Comparison of ENCODE assay signal across 14 mouse cellular contexts in genomic region chr15:25876601-25877161, GRCm38 (mm10). TPM values are rescaled to one million over a fixed set of nuclear protein-coding genes. Genes with fewer than 3 reads are reported as not detected.
DNase-seq lines count a peak whose midpoint lies in the region; ATAC-seq lines count a peak whose summit lies in the region.
"Had no signal": no experiment of that assay in that cellular context is flagged by ENCODE, and none has a peak within 500 bp of the region (broad histone marks: within the 10 kb centered on the region; RNA-seq: fewer than 3 reads in every experiment).

No protein-coding gene starts in this region.

- no peak overlapping the region for H3K27ac ChIP-seq in neural tube, embryonic 13.5 days (replicated peaks)
- no peak overlapping the region for H3K27ac ChIP-seq in neural tube, embryonic 15.5 days (replicated peaks)
- H3K27ac ChIP-seq: embryonic facial prominence, embryonic 15.5 days; liver, embryonic 13.5 days had no signal

- peak; percentile 34; the same call in 1 of the 2 replicates for ATAC-seq in neural tube, embryonic 13.5 days (ENCODE audit: low read depth)
- no peak for ATAC-seq in neural tube, embryonic 15.5 days (ENCODE audit: low FRiP score)

- no peak overlapping the region for H3K9ac ChIP-seq in neural tube, embryonic 13.5 days
- H3K9ac ChIP-seq in neural tube, embryonic 15.5 days (replicated peaks): no peak overlapping the region
- H3K9ac ChIP-seq: embryonic facial prominence, embryonic 15.5 days; liver, embryonic 13.5 days had no signal

- no peak overlapping the region for H3K4me3 ChIP-seq in neural tube, embryonic 13.5 days
- no peak overlapping the region for H3K4me3 ChIP-seq in neural tube, embryonic 15.5 days (replicated peaks)
- H3K4me3 ChIP-seq: embryonic facial prominence, embryonic 15.5 days; liver, embryonic 13.5 days had no signal

- intact Hi-C loops in heart, postnatal 36 days (cut with DNase I): no loop called here
- intact Hi-C loops in left cerebral cortex, postnatal 25 days (cut with DNase I): no loop called here

- H3K36me3 ChIP-seq in neural tube, embryonic 13.5 days: no peaks in the 10 kb centered on the region
- no peaks in the 10 kb centered on the region for H3K36me3 ChIP-seq in neural tube, embryonic 15.5 days
- H3K36me3 ChIP-seq: embryonic facial prominence, embryonic 15.5 days; liver, embryonic 13.5 days had no signal

- WGBS in neural tube, embryonic 13.5 days: 55% methylated on average over 15 of the region's 15 CpGs
- WGBS in neural tube, embryonic 15.5 days: 66% methylated on average over 15 of the region's 15 CpGs

- no peaks in the 10 kb centered on the region for H3K9me3 ChIP-seq in neural tube, embryonic 13.5 days
- no peaks in the 10 kb centered on the region for H3K9me3 ChIP-seq in neural tube, embryonic 15.5 days (replicated peaks)
- H3K9me3 ChIP-seq: embryonic facial prominence, embryonic 15.5 days; liver, embryonic 13.5 days had no signal

- peaks cover 18% of the 10 kb centered on the region for H3K4me1 ChIP-seq in neural tube, embryonic 13.5 days (replicated peaks)
- peaks cover 9% of the 10 kb centered on the region for H3K4me1 ChIP-seq in neural tube, embryonic 15.5 days
- H3K4me1 ChIP-seq: liver, embryonic 13.5 days had no signal

- H3K27me3 ChIP-seq in neural tube, embryonic 13.5 days: no peaks in the 10 kb centered on the region
- H3K27me3 ChIP-seq in neural tube, embryonic 15.5 days (replicated peaks): no peaks in the 10 kb centered on the region
- H3K27me3 ChIP-seq: embryonic facial prominence, embryonic 15.5 days; liver, embryonic 13.5 days had no signal

- peak; percentile 73 for DNase-seq in heart, adult 11 months
- DNase-seq in heart, postnatal 36 days: no peak
- DNase-seq in kidney, postnatal 4 days: peak; percentile 69 to 82
- no peak for DNase-seq in layer of hippocampus, adult 9-11 months
- no peak for DNase-seq in adrenal gland, adult 8-10 months
- DNase-seq in left cerebral cortex, postnatal 25 days (ENCODE audit: low spot score in 2 of 2): no peak
- DNase-seq: cerebellum, postnatal 25 days; layer of hippocampus, postnatal 36 days; liver, embryonic 13.5 days; midbrain, embryonic 14.5 days; thymus, postnatal 14 days had no signal

- no peak overlapping the region for H3K4me2 ChIP-seq in neural tube, embryonic 13.5 days
- no peak overlapping the region for H3K4me2 ChIP-seq in neural tube, embryonic 15.5 days
- H3K4me2 ChIP-seq: embryonic facial prominence, embryonic 15.5 days; liver, embryonic 13.5 days had no signal

RNA-seq across cellular contexts. Expression of gene Retreg1, which starts 33.7 kb away (rescaled TPM):
- 100 to 1,000 TPM; 319 to 364 TPM for total RNA-seq in heart, postnatal 36 days (2021)
- 9.0 and 11.3 TPM in 2 replicates for polyA plus RNA-seq in neural tube, embryonic 13.5 days (2015; fragmentation: Nextera tagmentation; extraction: Ambion mirVana)
- 15.8 and 16.2 TPM in 2 replicates for polyA plus RNA-seq in neural tube, embryonic 15.5 days (2015; fragmentation: Nextera tagmentation; extraction: Ambion mirVana)
- total RNA-seq in adrenal gland, adult 8-10 months (2022): 10 to 100 TPM; 39.4 to 99.3 (median 45.7) TPM
- 10 to 100 TPM; 34.1 to 34.3 TPM for total RNA-seq in left cerebral cortex, postnatal 25 days (2021)

Comparison
In these comparisons a context has a peak if more than half of its experiments do, and no peak if none do; other contexts are left out.
1. DNase-seq: peak in heart, adult 11 months (single experiment) and kidney, postnatal 4 days (2 of 2); none in heart, postnatal 36 days (0 of 2), layer of hippocampus, adult 9-11 months (single experiment), adrenal gland, adult 8-10 months (single experiment) and left cerebral cortex, postnatal 25 days (0 of 2).